Mouse (Mus musculus): ENCODE results near the gene Scd3. TPM values are rescaled to one million over a fixed set of nuclear protein-coding genes. Genes with fewer than 3 reads are reported as not detected.

The Scd3 gene
- polyA plus RNA-seq, 1 experiment from 2014 or later, result 1.1 TPM

- DNase-seq (ENCODE audit: low spot score) (no peak), ATAC-seq (ENCODE audit: low FRiP score) (no peak)
- Histone ChIP-seq H3K27ac (ENCODE audit: low read depth, low read length) (no peak overlapping the region), H3K4me3 (ENCODE audit: low read depth, low read length) (no peak overlapping the region), H3K36me3 (ENCODE audit: control insufficient read depth, insufficient read depth, low read length) (no peaks in the 10 kb centered on the region), H3K4me2 (replicated peaks; ENCODE audit: low read depth, low read length) (no peak overlapping the region), H3K27me3 (ENCODE audit: control insufficient read depth, insufficient read depth, low read length) (no peaks in the 10 kb centered on the region), H3K9me3 (ENCODE audit: control insufficient read depth, low read length) (no peaks in the 10 kb centered on the region), H3K4me1 (replicated peaks; ENCODE audit: control insufficient read depth, insufficient read depth, low read length) (no peaks in the 10 kb centered on the region), H3K9ac (ENCODE audit: low read depth, low read length) (no peak overlapping the region)
- WGBS, result 81% methylated on average over 3 of the region's 3 CpGs
These were observed 15.0 kb downstream of the Scd3 start for GRCm38 (mm10) chr19:44217958-44218525.

DNA sequence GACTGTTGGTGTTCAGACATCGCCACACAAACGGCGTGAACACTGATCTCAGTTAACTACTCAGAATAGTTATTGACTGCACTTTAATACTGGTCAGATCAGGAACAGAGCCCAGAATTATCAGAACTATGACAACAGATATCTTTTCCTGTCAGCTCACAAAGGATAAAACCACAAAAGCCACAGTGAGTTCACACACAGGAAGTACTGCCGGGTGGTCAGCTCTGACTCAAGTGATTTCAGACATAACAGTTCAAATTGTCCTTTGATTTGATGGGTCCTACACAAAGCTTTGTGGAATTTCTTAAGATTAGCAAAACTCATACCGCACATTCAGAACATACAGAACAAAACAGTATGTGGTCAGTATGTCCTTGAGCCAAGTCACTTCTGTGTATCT lies 22.7 kb downstream of the Scd3 start:
- Histone ChIP-seq H3K27me3 (ENCODE audit: control insufficient read depth, insufficient read depth, low read length) (no peaks in the 10 kb centered on the region), H3K4me3 (ENCODE audit: low read depth, low read length) (no peak overlapping the region), H3K27ac (ENCODE audit: low read depth, low read length) (no peak overlapping the region), H3K9ac (ENCODE audit: low read depth, low read length) (no peak overlapping the region), H3K4me2 (replicated peaks; ENCODE audit: low read depth, low read length) (no peak overlapping the region), H3K4me1 (replicated peaks; ENCODE audit: control insufficient read depth, insufficient read depth, low read length) (no peaks in the 10 kb centered on the region), H3K9me3 (ENCODE audit: control insufficient read depth, low read length) (no peaks in the 10 kb centered on the region), H3K36me3 (ENCODE audit: control insufficient read depth, insufficient read depth, low read length) (no peaks in the 10 kb centered on the region)
- ATAC-seq (ENCODE audit: low FRiP score), result no peak
- WGBS, result 96% methylated on average over 5 of the region's 5 CpGs
- DNase-seq (ENCODE audit: low spot score), result no peak

- Histone ChIP-seq H3K4me1 (replicated peaks; ENCODE audit: control insufficient read depth, insufficient read depth, low read length) (no peaks in the 10 kb centered on the region), H3K9me3 (ENCODE audit: control insufficient read depth, low read length) (no peaks in the 10 kb centered on the region), H3K4me2 (replicated peaks; ENCODE audit: low read depth, low read length) (no peak overlapping the region), H3K36me3 (ENCODE audit: control insufficient read depth, insufficient read depth, low read length) (no peaks in the 10 kb centered on the region), H3K9ac (ENCODE audit: low read depth, low read length) (no peak overlapping the region), H3K27ac (ENCODE audit: low read depth, low read length) (no peak overlapping the region), H3K4me3 (ENCODE audit: low read depth, low read length) (no peak overlapping the region), H3K27me3 (ENCODE audit: control insufficient read depth, insufficient read depth, low read length) (no peaks in the 10 kb centered on the region)
- DNase-seq (ENCODE audit: low spot score) (no peak), ATAC-seq (ENCODE audit: low FRiP score) (no peak)
- WGBS, result 69% methylated on average over 2 of the region's 2 CpGs
These were observed 26.7 kb downstream of the Scd3 start for GRCm38 (mm10) chr19:44229776-44230175.

GRCm38 (mm10) chr19:44230212-44230611 lies 27.1 kb downstream of the Scd3 start:
- no peak for DNase-seq (ENCODE audit: low spot score)

DNA sequence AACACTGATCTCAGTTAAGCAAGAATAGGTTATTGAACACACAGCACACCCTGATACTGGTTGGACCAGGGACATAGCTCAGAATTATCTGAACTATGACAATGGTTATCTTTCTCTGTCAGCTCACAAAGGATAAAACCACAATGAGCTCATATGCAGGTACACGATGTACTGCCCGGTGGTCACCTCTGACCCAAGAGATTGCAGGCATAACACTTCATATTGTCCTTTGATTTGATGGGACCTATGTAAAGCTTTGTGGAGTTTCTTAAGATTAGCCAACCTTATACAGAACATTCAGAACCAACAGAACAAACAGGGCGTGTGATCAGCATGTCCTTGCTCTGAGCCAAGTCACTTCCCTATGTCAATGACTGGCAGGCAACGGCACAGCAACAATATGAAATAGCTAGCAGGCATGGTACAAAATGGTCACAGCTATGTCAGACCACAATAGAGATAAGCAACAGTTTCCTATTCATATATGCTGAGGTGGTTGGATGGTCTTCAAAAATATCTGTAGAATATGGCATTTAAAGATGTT lies 28.6 kb downstream of the Scd3 start:
- H3K9ac ChIP-seq (ENCODE audit: low read depth, low read length), result no peak overlapping the region
- H3K4me2 ChIP-seq (replicated peaks; ENCODE audit: low read depth, low read length), result no peak overlapping the region
- H3K9me3 ChIP-seq (ENCODE audit: control insufficient read depth, low read length), result no peaks in the 10 kb centered on the region
- no peaks in the 10 kb centered on the region for H3K36me3 ChIP-seq (ENCODE audit: control insufficient read depth, insufficient read depth, low read length)
- no peak for ATAC-seq (ENCODE audit: low FRiP score)
- no peak overlapping the region for H3K4me3 ChIP-seq (ENCODE audit: low read depth, low read length)
- H3K27ac ChIP-seq (ENCODE audit: low read depth, low read length), result no peak overlapping the region
- no peak for DNase-seq (ENCODE audit: low spot score)
- no peaks in the 10 kb centered on the region for H3K27me3 ChIP-seq (ENCODE audit: control insufficient read depth, insufficient read depth, low read length)
- WGBS, result 94% methylated on average over 4 of the region's 4 CpGs
- H3K4me1 ChIP-seq (replicated peaks; ENCODE audit: control insufficient read depth, insufficient read depth, low read length), result no peaks in the 10 kb centered on the region

More at GRCm38 (mm10) chr19:44230212-44230611, 27.1 kb downstream of the Scd3 start:
- H3K4me1 ChIP-seq (replicated peaks; ENCODE audit: control insufficient read depth, insufficient read depth, low read length), result no peaks in the 10 kb centered on the region
- no peaks in the 10 kb centered on the region for H3K9me3 ChIP-seq (ENCODE audit: control insufficient read depth, low read length)
- H3K4me2 ChIP-seq (replicated peaks; ENCODE audit: low read depth, low read length), result no peak overlapping the region
- no peaks in the 10 kb centered on the region for H3K27me3 ChIP-seq (ENCODE audit: control insufficient read depth, insufficient read depth, low read length)
- H3K36me3 ChIP-seq (ENCODE audit: control insufficient read depth, insufficient read depth, low read length), result no peaks in the 10 kb centered on the region
- H3K27ac ChIP-seq (ENCODE audit: low read depth, low read length), result no peak overlapping the region
- H3K9ac ChIP-seq (ENCODE audit: low read depth, low read length), result no peak overlapping the region
- 83% methylated on average over 3 of the region's 3 CpGs for WGBS
- no peak for ATAC-seq (ENCODE audit: low FRiP score)
- no peak overlapping the region for H3K4me3 ChIP-seq (ENCODE audit: low read depth, low read length)

GRCm38 (mm10) chr19:44237471-44238006 lies 34.5 kb downstream of the Scd3 start:
- Histone ChIP-seq H3K27ac (ENCODE audit: low read depth, low read length) (no peak overlapping the region), H3K27me3 (ENCODE audit: control insufficient read depth, insufficient read depth, low read length) (no peaks in the 10 kb centered on the region), H3K4me2 (replicated peaks; ENCODE audit: low read depth, low read length) (peak overlapping the region; percentile 26), H3K4me3 (ENCODE audit: low read depth, low read length) (no peak overlapping the region), H3K36me3 (ENCODE audit: control insufficient read depth, insufficient read depth, low read length) (no peaks in the 10 kb centered on the region), H3K9me3 (ENCODE audit: control insufficient read depth, low read length) (no peaks in the 10 kb centered on the region), H3K9ac (ENCODE audit: low read depth, low read length) (no peak overlapping the region), H3K4me1 (replicated peaks; ENCODE audit: control insufficient read depth, insufficient read depth, low read length) (no peaks in the 10 kb centered on the region)
- DNase-seq (ENCODE audit: low spot score) (peak; percentile 46), ATAC-seq (ENCODE audit: low FRiP score) (no peak)
- WGBS, result 19% methylated on average over 19 of the region's 19 CpGs

- Histone ChIP-seq H3K27me3 (ENCODE audit: control insufficient read depth, insufficient read depth, low read length) (no peaks in the 10 kb centered on the region), H3K4me2 (replicated peaks; ENCODE audit: low read depth, low read length) (no peak overlapping the region), H3K9ac (ENCODE audit: low read depth, low read length) (no peak overlapping the region), H3K4me1 (replicated peaks; ENCODE audit: control insufficient read depth, insufficient read depth, low read length) (no peaks in the 10 kb centered on the region), H3K27ac (ENCODE audit: low read depth, low read length) (no peak overlapping the region), H3K4me3 (ENCODE audit: low read depth, low read length) (no peak overlapping the region), H3K36me3 (ENCODE audit: control insufficient read depth, insufficient read depth, low read length) (no peaks in the 10 kb centered on the region), H3K9me3 (ENCODE audit: control insufficient read depth, low read length) (no peaks in the 10 kb centered on the region)
- DNase-seq (ENCODE audit: low spot score) (no peak), ATAC-seq (ENCODE audit: low FRiP score) (no peak)
- 81% methylated on average over 2 of the region's 2 CpGs for WGBS
These were observed 35.8 kb downstream of the Scd3 start for GRCm38 (mm10) chr19:44238906-44239305.

DNA sequence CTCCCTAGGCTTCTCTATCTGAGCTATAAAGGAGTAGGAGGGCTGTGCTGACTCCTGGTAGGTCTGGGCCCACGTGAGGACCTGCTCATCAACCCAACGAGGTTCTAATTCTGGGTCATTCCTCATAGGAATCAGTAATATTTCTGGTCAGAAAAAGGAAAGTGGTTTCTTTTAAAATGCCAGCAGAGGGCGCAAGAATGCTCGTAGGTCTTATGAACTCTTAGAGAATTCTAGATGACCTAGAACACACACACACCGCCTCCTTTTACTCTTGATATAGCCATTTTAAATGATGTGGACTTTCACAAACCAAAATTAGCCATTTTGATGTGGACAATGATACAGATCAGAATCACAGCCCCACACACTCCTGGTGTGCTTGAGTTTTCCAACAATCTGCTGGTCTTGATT lies 42.7 kb downstream of the Scd3 start:
- Histone ChIP-seq H3K4me3 (ENCODE audit: low read depth, low read length) (no peak overlapping the region), H3K36me3 (ENCODE audit: control insufficient read depth, insufficient read depth, low read length) (no peaks in the 10 kb centered on the region), H3K4me1 (replicated peaks; ENCODE audit: control insufficient read depth, insufficient read depth, low read length) (peaks cover 7% of the 10 kb centered on the region), H3K27me3 (ENCODE audit: control insufficient read depth, insufficient read depth, low read length) (no peaks in the 10 kb centered on the region), H3K9me3 (ENCODE audit: control insufficient read depth, low read length) (no peaks in the 10 kb centered on the region), H3K9ac (ENCODE audit: low read depth, low read length) (no peak overlapping the region), H3K27ac (ENCODE audit: low read depth, low read length) (no peak overlapping the region), H3K4me2 (replicated peaks; ENCODE audit: low read depth, low read length) (peak overlapping the region; percentile 4; the same call in 1 of the 2 replicates)
- no peak for ATAC-seq (ENCODE audit: low FRiP score)
- DNase-seq (ENCODE audit: low spot score), result peak; percentile 85
- WGBS, result 11% methylated on average over 5 of the region's 5 CpGs

- no peak for ATAC-seq (ENCODE audit: low FRiP score)
- H3K27me3 ChIP-seq (ENCODE audit: control insufficient read depth, insufficient read depth, low read length), result no peaks in the 10 kb centered on the region
- no peaks in the 10 kb centered on the region for H3K9me3 ChIP-seq (ENCODE audit: control insufficient read depth, low read length)
- 43% methylated on average over 11 of the region's 11 CpGs for WGBS
- H3K4me2 ChIP-seq (replicated peaks; ENCODE audit: low read depth, low read length), result no peak overlapping the region
- H3K27ac ChIP-seq (ENCODE audit: low read depth, low read length), result no peak overlapping the region
- no peak overlapping the region for H3K9ac ChIP-seq (ENCODE audit: low read depth, low read length)
- H3K36me3 ChIP-seq (ENCODE audit: control insufficient read depth, insufficient read depth, low read length), result no peaks in the 10 kb centered on the region
- DNase-seq (ENCODE audit: low spot score), result peak; percentile 13
- H3K4me3 ChIP-seq (ENCODE audit: low read depth, low read length), result no peak overlapping the region
- peaks cover 7% of the 10 kb centered on the region for H3K4me1 ChIP-seq (replicated peaks; ENCODE audit: control insufficient read depth, insufficient read depth, low read length)
These were observed 43.4 kb downstream of the Scd3 start for GRCm38 (mm10) chr19:44246341-44246911.

Data from hindbrain, embryonic 11.5 days (tissue).